Mouse (Mus musculus): ENCODE results near the gene Cx3cr1.

The Cx3cr1 gene

DNA sequence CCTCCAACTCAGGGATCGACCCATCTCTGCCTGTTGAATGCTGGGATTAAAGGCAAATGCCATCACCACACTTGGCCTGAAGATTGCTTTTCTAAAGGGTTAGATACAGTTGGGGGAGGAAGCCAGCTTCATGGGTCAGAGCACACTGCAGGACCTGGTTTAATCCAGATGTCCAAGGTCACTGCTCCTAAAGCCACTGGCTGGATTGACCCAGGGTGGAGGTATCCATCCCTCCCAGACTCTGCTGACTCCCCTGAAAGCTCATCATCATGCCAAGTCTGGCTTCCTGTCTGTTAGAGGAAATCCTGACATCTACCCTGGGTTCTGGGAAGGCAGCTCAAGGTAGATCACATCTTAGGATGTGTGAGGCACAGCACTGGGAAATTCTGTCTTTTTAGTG, 70.9 kb downstream of the Cx3cr1 start:
- no peak for DNase-seq (ENCODE audit: low spot score in 2 of 2)

DNA sequence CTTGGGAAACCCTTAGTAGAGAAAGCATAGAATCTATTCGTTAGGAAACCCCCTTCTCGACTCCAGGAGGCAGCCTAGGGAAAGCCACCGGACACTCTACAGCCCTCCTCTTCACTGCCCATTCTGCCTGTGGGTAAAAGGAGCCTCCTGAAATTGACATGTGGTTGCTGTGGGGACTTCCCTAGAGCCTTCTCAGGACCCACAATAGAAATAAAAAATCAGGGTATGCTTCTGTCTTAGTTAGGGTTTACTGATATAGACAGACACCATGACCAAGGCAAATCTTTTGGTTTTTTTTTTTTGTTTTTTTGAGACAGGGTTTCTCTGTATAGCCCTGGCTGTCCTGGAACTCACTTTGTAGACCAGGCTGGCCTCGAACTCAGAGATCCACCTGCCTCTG, 73.6 kb downstream of the Cx3cr1 start:
- no peak for DNase-seq (ENCODE audit: low spot score in 2 of 2)

DNA sequence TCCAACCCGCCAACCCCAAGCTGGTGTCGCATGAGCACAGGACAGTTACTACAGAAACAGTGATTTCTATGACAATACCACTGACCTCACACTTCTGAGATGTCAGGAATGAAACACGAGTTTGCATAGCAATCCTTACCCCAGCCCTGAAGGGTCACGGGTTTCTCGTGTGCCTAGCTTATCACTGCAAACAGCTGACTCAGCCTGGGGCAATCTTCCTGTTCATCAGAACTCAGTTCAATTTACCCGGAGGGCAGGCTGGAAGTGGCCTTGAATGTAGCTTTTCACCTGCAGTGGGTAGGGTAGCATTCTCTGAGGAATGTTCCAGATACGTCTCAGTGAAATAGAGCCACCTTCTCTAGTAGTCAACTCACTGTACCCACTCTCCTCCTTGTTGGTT, 75.5 kb downstream of the Cx3cr1 start:
- DNase-seq (ENCODE audit: low spot score in 2 of 2): no peak

GRCm38 (mm10) chr9:119993092-119993844, 76.4 kb downstream of the Cx3cr1 start:
- DNase-seq (ENCODE audit: low spot score in 2 of 2): no peak

GRCm38 (mm10) chr9:119991310-119991709, 78.4 kb downstream of the Cx3cr1 start:
- DNase-seq (ENCODE audit: low spot score in 2 of 2): no peak

DNA sequence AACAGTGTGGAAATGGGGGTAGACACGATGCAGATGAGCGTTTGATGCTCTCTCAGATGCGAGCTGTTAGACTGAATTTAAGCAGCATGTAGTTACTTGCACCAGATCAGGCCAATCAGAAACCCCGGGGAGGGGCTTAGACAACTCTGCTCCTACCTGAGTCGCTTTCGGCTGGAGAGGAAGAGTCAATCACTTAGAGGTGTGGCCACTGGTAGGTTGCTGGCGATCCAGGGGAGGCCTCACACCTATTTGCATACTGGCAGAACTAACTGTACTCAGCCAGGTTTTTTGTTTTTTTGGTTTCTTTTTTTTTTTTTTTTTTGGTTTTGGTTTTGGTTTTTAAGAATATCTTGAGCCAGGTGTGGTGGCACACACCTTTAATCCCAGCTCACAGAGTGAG, 81.4 kb downstream of the Cx3cr1 start:
- no peak for DNase-seq (ENCODE audit: low spot score in 2 of 2)

GRCm38 (mm10) chr9:119985881-119986574, 83.7 kb downstream of the Cx3cr1 start:
- DNase-seq (ENCODE audit: low spot score in 2 of 2): no peak

GRCm38 (mm10) chr9:119984536-119985011, 85.1 kb downstream of the Cx3cr1 start, which contains the start of gene Csrnp1:
TSS of gene Csrnp1 (minus strand) at chr9:119984658.
- DNase-seq (ENCODE audit: low spot score in 2 of 2): no peak

DNA sequence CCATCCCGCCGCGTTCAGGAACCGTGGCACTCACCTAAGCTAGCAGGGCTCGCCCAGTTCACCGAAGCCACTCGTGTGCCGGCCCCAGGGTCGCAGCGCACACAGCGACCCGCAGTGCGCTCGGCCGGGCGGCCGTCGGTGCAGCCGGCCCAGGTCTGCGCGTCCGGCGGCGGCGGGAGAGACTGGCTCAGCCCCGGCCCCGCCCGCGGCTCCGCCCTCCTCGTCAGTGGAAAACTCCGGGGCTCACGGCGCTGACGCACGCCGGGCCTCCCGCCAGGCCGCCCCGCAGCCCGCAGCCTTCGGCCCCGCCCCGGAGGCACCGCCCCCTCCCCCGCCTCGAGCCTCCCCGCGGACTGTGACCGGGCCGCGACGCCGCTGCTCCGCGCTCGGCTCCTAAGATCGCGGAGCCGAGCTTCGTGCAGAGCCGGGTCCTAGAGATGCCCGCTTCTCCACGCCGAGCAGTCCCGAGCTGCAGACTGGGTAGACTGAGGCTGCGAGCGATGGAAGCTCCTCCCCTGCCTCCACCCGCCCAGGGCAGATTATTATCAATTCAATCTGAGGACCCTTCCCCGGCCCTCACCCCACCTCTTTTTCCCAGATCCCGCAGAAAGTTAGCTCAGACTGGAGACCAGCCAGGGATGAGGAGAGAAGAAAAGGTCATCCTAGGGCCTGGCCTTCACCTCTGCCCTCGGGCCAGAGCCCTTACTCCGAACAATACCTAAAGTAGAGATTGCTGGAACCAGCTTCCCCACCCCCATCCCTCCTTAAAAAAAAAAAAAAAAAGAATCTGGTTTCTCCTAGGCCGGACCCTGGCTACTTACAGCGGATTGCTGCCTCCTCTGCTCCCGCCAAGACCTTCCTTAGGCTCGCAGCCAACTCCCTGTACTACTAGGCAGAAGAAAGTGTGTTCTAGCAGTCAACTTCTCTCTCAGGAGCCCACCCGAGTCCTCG, 85.8 kb downstream of the Cx3cr1 start:
- peak in 1 of 2 experiments; percentile 83 for DNase-seq (ENCODE audit: low spot score in 2 of 2)

GRCm38 (mm10) chr9:119982956-119983551, 86.6 kb downstream of the Cx3cr1 start:
- peak in 1 of 2 experiments; percentile 47 for DNase-seq (ENCODE audit: low spot score in 2 of 2)

- peak in 1 of 2 experiments; percentile 66 for DNase-seq (ENCODE audit: low spot score in 2 of 2)
Observed at GRCm38 (mm10) chr9:119982241-119982811, 87.4 kb downstream of the Cx3cr1 start.

DNA sequence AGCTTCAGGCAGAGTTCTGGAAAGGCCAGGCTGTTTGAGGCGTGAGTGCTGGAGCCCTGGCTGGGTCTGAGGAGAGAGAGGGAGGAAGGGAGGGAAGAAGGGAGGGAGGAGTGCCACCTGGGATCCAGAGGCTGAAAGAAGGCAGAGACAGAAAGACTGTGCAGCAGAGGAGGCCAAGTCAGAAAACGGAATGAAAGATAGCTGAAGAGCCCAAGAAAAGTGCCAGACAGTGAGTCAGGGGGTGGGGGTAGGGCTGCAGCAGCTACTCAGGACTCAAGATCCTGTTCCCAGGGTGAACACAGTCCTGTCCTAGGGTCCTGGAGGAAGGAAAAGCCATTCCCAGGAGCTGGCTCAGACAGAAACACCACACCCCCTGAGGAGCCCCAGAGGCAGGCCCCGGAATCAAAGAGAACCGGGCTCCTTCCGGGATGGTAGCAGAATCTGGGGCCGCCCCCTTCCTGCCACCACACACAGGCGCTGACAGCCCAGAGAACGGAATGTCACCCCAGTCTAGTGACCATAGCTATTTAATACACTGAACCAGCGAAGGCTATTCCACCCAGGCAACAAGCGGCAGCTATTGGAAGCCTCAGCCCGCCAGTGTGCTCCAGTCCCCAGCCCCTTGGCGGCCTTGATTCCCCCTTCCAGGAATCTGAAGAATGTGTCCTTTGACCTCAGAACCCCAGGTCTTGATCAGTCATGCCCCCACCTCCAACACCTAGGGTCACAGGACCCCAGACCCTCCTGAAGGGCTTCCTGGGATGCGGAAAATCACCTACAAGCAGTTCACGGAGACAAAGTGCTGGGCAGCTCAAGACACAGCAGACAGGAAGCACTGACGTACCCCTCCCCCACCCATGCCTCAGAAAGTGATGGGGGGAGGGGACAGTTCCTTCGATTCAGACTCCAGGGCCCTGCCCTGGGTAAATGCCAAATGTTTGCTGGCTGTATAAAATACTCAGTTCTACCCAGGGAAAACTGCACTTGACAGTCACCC, 88.2 kb downstream of the Cx3cr1 start:
- peak in 1 of 2 experiments; percentile 45 for DNase-seq (ENCODE audit: low spot score in 2 of 2)

DNA sequence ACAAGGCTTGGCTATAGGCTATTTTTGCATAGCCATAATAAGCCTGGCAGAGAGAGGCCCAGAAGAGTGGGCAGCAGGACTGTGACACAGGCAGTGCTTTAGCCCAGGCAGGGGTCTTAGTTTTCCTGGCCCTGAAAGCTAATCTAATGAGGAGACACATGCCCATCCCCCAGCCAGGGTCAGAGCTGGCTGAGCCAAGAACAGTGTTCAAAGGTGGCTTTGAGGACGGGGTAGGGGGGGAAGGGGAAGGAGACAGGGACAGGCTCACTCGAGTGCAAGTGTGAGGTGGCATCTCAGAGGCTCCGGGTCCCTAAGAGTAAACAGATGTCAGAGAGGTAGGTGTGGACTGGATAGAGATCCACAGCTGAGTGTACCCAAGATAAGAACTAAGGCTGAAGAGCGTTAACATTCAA, 88.9 kb downstream of the Cx3cr1 start:
- no peak for DNase-seq (ENCODE audit: low spot score in 2 of 2)

DNA sequence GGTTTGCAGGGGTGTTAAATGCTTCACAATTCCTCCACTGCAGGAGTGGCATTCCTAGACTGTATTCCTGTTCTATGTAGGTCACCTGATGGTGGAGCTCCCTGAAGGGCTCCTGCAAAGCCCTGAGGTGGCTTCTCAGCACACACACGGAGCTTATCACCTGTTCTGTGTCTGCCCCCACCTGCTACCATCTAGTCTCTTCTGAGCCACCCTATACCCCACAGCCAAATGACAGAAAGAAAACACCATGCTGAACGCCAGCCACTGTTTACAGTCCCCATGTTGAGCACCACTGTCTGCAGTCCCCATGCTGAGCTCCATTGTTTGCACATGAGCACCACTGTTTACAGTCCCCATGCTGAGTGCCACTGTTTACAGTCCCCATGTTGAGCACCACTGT, 89.9 kb downstream of the Cx3cr1 start:
- no peak for DNase-seq (ENCODE audit: low spot score in 2 of 2)

GRCm38 (mm10) chr9:119978811-119979441, 90.8 kb downstream of the Cx3cr1 start:
- peak in 1 of 2 experiments; percentile 83 for DNase-seq (ENCODE audit: low spot score in 2 of 2)

DNA sequence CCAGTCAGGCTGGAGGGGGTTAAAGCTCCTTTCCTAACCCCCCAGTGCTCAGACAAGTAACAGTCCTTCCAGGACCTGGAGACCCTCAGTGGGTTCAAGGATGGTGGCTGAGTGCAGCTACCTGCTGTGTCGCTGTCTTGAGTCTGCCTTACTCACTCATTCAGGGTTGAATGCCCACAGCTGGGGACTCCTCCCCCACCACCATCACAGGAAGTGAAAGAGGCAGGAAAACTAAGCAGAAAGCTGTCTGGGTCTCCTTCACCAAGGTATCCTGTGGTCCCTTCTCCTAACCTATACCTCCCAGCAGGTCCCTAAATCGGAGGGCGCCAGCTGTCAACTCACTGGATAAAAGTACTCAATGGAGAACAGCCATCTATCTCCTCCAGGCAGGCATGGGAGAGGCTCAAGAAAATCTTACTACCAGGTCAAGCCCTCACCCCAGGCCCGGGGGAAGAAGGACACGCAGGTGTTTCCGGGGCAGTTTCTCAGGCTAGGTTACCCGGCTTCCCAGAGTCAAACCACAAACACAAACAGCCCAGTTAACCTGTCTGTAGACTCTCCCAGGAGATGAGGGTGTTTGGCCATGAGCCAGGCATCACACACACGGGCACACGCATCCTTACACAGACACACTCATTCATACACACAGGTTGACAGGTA, 91.4 kb downstream of the Cx3cr1 start:
- DNase-seq (ENCODE audit: low spot score in 2 of 2): no peak

DNA sequence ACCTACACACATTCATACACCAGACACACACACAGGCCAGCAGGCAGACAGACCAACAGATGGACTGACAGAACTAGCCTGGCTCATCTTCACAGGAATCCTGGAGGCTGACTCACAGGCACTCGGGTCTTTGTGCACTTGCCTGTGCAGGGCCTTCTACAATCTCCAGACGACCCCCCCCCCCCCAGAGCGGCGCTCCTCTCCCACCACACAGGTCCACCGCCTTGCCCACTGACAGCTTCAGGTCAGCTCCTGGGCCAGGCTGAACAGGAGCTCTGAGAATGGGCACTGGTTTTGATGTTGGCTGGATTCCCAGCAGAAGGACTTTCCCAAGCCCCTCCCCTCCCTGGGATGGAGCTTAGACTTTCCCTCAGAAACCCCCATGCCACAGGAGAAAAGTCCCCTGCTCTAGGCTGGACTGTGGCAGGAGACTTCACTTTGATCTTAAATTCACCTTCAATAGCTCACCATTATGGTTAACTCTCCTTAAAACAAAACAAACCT, 92.1 kb downstream of the Cx3cr1 start:
- peak in 1 of 2 experiments; percentile 40 for DNase-seq (ENCODE audit: low spot score in 2 of 2)

DNA sequence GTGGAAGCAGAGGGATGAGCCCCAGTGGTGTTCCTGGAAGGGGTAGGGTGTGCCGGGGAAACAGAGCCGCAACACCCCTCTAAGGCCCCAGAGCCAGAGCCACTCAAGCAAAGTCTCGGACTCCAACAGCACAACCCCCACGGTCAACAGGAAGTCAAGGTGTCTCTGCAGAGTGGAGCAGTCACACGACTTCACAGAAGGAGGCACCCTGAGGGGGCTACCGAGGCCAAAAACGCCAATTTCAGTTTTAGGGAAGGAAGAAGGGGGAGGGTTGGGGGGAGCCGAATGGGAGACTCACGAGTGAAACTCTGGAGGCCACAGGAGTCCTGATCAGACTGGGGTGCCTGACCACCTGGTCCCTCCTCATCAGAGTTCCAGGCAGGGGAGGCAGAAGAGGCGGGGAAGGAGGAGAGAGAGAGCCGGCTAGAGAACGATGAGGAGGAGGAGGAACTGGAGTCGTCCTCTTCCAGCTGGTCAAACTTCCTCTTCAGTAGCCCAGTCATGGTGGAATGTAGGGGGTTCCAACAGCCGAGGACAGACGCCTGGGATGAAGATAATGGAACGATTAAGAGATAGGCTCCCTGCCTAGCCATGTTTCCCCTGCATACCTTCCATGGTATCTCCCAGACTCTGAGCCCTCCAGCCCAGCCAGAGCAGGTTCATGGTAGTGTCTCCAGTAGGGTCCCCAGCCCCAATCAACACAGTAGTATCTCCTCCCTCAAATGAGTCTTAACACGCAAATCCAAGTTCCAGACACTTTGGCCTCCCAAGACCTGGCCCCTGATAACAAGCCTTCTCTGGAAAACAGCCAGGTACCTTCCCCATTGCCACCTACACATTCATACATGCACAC, 92.7 kb downstream of the Cx3cr1 start:
- DNase-seq (ENCODE audit: low spot score in 2 of 2): no peak
